Mouse (Mus musculus): ENCODE data around the gene Gfod2.

Gfod2 gene

DNA sequence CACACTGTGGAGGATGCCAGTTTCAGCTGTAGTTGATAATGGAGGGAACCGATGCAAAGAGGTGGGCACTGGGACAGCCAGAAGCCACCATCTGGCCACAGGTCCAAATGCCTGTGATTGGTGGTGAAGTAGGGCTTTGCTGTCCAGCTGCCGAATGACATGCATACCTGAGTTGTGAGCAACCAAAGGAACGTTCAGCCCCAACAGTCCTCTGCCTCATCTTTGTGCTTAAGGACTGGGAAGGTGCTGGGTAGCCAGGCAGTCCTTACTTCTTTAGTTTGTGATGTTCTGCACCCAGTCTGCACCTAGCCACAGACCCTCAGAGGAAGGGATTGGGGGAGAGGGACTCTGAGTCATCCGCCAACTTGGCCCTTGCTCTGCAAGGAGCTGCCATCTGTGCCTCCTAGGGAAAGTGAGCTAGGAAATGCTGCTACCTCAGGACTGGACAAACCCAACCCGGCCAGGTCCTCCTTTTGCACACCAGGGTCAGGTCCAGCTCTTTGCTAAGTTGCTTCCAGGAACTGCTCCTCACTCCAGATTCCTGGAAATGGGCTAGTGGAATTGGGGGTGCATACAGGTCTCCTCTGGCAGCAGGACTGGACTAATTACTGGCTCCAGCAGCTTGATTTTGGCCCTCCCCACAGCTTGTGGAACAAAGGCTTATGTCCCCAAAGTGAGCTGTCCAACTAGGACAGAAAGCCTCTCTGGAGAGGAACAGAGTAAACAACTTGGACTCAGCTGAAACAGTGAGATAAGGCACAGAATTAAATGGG, 10.2 kb upstream of the Gfod2 start:
- no peak for DNase-seq (ENCODE audit: low read depth, low spot score)

DNA sequence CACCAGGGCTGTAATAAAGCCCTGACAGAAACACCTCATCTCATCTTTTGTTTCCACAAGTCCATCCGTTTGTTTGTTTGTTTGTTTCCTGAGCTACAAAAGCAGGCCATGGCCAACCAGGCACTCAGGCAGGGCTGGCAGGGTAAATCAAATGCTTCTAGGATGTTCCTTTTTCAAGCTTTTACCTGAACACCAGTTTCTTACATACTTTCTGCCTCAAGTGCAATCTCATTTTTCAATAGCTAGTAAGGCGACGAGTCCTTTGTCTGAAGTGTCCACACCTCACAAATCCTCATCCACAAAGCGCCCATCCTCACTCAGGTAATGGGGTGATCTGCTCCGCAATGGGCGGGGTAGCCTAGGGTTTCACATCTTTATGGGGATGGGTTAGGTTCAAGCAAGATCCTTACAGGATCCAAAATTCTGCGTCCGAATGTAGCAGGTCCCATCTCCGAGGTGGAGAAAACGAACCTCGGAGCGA, 628 bp downstream of the Gfod2 start:
- DNase-seq (ENCODE audit: low read depth, low spot score) = peak; percentile 16

DNA sequence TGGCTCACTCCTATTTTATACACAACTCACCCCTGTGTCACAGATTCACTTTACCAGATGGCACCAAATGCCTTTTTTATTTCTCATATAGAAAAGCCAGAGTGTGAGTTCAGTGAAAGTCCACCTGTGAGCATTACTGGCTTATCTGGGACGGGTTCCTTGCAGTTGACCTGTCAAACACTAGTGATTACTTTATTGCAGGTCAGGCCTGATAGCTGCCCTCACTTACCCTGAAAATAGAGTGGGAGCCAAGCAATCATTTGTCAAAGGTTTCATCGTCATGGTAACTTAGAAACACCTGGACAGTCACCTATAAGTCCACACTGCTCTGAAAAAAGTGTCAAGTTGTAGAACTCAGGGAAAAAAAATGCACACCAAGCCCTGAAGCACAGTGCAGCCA, 3.8 kb downstream of the Gfod2 start:
- DNase-seq (ENCODE audit: low read depth, low spot score) = no peak

DNA sequence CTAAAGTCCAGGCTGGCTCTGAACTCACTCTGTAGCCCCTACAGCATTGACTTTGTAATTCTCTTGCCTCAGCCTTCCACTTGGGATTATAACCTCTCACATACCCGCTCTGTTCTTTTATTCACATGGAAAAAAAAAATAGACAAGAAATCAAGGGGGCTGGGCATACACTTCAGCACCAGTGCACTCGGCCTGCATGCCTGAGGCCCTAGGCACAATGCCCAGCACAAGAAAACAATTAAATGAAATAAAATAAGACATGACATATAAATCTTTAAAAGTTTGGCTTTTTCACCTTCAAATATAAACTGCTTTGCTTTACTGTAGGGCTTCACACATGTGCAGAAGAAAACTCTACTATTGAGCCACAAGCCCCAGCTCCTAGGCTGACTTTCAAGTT, 4.5 kb downstream of the Gfod2 start:
- DNase-seq (ENCODE audit: low read depth, low spot score) = no peak

DNA sequence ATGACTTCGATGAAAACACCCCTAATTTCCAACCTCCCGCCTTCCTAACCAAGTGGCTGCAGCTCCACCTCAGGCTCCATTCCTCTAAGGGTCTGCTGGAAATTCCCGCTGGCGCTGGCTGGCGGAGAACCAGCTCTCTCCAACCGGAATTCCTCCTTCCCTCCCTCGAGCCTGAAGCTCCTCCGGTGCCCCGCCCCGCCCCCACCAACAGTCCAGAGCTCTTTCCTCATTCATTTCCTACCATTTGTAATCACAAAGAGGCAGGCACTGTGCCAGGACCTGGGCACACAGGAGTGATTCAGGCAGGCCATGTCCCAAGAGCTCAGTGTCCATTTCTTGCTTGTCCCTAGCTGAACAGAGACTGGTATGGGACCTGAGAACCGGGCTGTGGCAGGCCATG, 7.9 kb downstream of the Gfod2 start:
- peak; percentile 13 for DNase-seq (ENCODE audit: low read depth, low spot score)

DNA sequence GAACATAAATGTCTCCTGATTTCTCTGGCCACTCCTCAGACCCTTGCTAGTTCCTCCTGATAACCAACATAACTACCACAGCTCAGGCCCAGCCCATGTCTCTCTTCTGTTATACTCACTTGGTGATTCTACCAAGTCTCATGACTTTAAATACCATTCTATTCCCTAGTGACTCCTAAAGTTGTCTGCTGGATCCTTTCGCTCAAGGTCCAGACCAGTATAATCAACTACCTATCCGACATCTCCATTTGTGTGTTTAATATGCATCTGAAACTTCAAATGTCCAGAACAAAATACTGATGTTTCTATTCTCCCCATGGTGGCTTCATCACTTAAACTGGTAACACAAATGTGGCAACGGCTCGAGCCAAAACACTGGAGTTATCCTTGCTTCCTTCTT, 15.2 kb downstream of the Gfod2 start:
- DNase-seq (ENCODE audit: low read depth, low spot score) = no peak

DNA sequence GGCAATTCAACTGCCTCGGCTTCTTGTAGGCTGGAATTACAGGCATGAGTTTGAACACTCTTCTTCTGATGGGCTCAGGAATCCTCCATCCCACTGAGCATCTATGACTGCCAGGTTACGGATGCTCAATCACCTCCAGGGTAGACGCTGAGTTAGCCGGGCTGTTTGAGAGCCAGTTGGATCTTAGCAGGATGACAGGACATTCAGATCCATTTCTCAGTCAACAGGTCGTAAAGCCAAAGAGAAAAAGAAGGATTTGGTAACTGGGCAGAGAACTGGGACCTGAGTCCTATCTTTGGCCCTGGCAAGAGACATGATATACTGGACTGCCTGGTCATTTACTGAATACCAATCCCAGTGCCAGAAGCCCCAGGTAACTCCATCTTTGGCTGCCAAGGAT, 19.2 kb downstream of the Gfod2 start:
- DNase-seq (ENCODE audit: low read depth, low spot score) = no peak

DNA sequence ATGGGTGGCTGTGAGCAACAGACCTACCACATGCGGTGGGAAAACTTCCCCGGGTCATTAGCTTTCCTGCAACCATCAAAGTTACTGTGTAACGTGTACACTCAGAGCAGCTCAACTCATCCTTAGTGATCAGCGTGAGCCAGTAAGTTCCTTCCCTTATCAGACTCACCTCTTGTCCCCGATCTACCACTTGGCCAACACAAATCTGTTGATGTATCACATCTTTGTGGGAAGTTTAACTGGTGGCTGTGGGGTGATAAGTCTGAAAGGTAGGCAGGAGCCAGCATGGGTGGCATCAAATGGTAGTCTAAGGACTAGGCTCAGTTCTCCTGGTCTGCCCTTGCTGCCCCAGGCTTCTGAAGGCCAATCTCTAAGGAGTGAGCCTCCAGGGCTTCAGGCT, 26.3 kb downstream of the Gfod2 start:
- DNase-seq (ENCODE audit: low read depth, low spot score) = no peak

DNA sequence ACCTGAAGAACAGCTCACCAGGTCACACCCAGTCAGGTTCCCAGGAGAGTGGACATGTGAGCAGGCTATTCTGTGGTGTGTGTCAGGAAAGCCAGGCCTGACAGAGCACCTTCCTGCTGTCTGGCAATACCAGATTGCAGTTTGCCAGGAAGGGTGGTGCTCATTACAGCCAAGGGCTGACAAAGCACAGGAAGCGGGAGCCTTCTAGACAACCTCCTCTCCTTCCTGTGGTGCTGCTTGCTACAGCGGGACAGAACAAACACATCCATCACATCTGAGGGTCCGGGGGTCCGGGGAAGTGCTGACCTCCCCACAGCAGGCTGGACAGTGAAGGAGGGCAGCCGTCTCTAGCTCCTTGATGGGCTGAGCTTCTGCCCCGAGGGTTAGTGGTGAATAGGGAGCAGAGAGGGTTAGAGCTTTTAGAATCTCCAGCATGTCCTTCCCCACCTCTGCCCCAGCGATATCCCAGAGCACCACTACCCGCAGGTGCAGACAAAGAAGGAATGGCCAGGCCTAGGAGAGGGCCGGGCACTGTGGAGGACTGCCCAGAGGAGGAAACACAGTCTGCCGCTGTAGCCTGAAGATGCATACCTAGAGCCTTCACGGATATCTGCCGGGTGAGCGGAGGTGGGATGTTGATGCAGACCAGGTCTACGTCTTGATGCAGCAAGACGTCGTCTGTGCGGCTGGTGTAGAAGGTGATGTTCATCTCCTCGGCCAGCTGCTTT, 30.9 kb downstream of the Gfod2 start:
- no peak for DNase-seq (ENCODE audit: low read depth, low spot score)

DNA sequence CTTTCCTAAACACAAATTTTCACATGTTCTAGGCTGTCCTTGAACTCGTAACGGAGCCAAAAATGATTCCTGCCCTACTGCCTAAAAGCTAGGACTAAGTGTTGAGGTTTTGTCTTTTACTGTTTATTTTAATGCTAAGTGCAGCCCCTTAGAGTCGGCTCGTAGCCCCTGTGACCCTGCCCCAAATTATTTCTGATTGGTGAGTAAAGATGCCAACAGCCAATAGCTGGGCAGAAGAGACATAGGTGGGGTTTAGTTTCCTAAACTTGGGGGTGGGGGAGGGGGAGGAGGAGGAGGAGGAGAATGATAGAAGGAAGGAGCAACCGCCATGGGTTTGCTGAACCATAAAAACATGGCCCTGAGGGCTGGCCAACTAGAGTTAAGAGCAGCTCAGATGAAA, 32.7 kb downstream of the Gfod2 start:
- no peak for DNase-seq (ENCODE audit: low read depth, low spot score)

DNA sequence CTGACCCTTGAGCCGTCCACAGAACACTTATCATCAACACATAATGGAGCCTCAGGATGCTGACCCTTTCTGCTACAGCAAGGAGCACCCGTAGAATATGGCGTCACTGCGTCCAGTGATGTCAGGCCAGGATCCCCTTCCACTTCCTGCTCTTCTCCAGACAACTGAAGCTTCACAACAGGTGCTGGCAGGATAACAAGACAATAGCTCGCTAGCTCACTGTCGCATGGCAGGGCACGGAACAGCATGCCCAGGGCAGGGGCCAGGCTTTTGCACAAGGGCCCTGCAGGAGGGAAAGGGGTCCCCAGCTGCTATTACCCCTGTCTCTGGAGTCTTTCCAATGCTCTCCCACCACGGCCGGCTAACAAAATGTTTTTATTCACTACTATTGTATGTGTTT, 35.6 kb downstream of the Gfod2 start:
- DNase-seq (ENCODE audit: low read depth, low spot score) = no peak

DNA sequence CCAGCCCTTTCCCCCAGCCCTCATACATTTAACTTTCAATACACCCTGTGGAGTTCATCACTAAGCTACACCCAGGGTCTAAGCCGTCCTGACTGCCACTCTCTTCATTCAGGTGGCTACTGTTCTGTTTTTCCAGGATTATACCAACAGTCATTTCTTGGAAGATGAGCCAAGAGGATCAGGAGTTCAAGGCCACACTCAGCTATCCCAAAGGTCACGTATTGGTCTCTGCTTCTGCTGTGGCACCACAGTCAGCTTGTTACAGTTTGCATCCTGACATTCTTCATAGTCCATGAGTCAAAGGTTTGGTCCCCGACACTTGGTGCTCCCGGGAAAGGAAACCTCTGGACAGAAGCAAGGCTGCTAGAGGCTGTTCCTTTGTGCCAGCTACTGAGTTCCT, 38.8 kb downstream of the Gfod2 start:
- DNase-seq (ENCODE audit: low read depth, low spot score) = no peak

DNA sequence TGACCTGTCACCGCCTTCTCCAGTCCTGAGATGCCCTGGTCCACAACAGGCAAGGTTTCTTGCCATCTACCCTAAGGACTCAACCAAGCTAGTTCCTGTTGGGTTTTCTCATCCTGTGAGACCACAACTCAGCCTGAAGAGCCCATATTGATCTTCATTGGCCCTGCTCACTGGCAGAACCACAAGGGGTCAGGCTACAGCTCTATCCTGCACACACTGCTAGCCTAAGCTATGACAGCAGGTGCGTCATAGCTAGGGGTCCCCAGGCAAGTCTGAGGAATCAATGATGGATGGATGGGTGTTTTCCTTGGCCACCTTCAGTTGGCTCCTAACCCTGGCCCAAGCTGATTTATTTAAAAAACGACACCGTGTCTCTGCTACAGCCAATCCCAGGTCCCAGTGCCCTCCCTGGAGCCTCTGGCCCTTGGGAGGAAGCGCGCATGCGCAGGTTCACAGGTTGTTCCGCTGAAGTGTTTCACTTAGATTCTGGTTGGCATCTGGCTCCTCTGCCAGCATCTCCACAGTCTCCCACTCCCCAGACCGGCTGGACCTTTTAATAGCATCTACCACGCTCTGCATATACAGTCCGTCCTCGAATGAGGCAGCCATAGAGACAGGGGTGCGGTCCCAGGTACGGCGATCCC, 42.0 kb downstream of the Gfod2 start:
- DNase-seq (ENCODE audit: low read depth, low spot score) = no peak

DNA sequence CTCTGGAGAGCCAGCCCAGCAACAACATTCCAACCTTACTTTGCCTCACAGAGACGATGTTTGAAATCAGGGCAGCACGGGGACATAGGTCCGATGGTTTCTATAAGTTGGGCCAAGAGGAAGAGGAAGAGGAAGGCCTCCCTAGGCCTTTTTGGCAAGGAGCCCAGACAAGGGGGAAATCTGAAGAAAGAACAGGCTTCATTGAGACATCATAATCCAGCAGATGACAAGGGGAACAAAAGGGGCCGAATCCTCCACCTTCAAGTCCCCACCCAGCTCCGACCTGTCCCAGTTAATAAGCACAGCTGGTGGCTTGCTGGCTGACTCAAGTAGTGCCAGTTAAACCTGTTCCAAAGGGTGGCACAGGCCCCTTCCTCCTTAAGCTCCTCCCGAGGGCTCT, 43.4 kb downstream of the Gfod2 start:
- DNase-seq (ENCODE audit: low read depth, low spot score) = no peak

DNA sequence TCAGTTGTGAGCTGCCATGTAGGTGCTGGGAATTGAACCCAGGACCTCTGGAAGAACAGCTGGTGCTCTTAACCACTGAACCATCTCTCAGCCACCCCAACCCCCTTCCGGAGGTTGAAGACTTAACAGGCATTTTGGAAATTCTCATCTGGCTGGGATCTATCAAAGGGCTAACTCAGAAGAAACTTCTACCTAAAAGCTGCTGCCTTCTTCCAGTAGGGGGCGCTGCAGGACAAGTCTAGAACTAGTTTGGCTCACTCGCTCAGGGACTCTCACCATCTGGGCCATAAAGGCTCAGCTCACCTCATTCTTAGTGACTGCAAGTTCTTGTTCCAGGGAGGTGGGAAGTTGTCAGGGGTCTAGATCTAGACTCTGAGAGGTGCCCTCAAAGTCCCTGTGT, 44.3 kb downstream of the Gfod2 start:
- DNase-seq (ENCODE audit: low read depth, low spot score) = peak; percentile 89

DNA sequence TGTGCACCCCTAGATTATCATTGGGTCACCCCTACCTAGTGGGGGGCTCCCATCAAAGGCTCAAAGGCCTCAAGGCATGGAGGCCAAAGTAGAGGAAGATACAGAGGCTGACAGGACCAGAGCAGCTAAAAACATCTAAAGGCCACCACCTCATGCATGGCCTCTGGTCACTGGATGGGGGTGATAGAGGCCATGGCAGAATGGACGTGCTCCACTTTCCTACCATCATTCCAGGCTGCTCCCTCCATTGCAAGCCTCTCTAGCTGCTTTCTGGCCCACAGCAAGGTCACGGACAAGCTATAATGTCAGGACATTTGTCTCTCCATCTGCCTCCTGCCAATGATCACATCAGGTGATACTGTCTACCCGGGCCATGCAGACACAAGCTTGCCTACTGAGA, 46.2 kb downstream of the Gfod2 start:
- no peak for DNase-seq (ENCODE audit: low read depth, low spot score)

DNA sequence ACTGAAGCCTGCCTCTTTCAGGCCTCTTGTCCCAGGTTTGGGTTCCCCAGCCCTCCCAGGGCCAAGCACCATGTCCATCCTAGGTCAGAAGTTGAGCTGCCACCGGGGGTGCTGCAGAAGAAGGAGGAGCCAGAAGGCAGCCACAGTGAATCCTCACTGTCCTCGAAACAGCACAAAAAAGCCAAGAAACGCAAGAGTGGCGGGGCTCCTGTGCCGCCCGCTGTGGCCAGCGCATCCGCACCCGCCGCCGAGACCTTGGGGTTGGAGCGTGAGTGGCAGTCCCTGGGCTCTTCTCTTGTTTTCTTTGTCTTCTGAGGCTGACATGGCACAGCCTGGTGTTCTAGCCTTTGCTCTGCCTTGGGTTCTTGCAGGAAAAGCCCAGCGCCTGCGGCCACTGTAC, 49.1 kb downstream of the Gfod2 start:
- DNase-seq (ENCODE audit: low read depth, low spot score) = no peak

DNA sequence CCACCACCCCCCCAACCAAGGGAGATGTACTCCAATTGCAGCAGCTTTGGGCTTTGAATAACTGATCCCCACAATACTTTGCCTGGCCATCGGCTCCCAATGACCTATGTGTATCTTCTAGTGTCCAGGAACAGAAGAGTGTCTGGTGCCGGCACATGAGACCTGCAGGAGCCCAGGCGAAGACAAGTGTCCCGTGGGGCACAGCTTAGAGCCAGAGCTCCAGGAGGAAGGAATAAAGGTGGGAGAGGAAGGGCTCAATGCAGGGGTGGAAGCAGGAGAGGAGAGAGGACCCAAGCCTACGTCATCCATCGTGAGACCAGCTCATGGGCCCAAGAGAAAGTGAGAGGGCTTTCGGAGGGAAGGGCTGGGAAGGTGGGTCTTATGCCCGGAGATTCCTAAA, 49.8 kb downstream of the Gfod2 start:
- DNase-seq (ENCODE audit: low read depth, low spot score) = no peak

DNA sequence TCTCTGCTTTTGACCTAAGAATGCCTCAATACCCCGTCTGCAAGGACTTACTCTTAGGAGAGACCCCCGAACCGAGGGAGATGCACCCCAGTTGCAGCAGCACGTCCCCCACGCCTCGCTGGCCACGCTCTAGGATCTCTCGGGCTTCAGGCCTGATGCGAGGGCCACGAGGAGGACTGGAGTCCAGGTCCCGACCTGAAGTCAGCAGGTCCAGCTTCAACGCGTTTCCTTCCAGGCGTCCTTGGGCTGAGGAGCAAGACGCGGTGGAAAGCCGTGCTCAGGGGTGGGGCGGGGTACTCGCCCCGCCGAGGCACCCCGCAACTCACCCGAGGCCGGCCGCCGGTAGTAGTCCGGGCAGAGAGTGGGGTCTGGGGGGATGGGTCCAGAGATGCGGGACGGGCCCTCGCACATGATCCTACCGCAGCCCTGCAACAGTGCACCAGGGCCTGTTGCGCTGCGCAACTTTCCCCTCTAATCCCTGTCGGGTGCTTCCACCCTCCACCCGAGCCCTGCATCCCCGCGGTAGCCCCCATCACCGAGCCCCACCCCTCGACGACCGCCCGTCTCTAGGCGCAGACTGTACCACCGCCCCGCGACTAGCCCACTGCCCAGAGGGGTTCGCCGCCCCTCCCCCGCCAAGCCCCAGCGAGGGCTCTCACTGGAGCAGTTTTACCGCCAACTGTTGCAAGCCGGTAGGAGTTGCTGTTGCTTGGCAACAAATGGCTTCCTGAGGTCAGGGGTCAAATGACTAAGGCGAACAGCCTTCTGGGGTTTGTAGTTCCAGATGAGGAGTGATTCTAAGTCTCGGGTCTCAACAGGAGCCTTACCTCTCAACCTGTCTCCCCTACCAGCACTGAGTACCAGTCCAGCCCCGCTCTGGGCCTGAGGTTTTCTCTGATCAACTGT, 50.7 kb downstream of the Gfod2 start, which contains the start of the genes 4933405L10Rik and Enkd1:
Gene 4933405L10Rik, plus strand, starts transcription at position 158 of the 906 bp plus-strand sequence.
Gene Enkd1, minus strand, starts transcription at position 713 of the 906 bp plus-strand sequence.
- peak; percentile 96 for DNase-seq (ENCODE audit: low read depth, low spot score)

DNA sequence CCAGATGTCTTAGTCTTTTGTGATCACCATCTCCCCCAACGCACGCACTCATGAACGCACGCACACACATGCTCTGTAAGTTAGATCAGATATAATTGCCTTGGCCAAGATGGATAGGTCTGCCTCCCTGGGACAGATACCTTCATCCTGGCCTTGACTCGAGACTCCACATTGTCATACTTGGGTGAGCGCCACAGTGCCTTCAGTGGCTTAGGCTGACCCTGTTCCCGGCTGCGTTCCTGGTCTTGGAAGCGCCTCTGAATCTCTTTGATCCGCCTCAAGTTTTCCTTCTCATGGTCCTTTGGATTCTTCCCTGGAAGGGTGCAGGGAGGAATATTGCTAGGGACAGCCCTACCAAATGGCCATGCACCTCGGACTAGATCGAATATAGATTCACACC, 52.0 kb downstream of the Gfod2 start:
- no peak for DNase-seq (ENCODE audit: low read depth, low spot score)

DNA sequence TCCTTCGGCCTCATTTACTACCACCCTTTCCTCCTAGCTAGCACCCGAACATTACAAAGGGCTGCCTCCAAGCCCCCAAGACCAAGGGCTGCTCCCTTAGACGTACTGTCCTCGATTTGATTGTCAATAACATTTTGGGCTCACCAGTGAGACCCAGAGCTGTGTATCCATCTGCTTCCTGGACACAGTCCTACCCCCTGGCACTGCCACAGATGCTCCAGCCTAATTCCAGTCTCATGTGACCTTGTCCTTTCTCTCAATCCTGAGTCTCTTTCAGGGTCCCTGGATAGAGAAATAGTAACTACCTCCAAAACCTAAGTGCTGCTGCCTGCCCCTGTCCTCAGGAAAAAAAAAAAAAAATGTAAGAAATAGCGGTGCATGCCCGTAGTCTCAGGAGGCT, 53.5 kb downstream of the Gfod2 start:
- no peak for DNase-seq (ENCODE audit: low read depth, low spot score)
